Mouse (Mus musculus) layer of hippocampus, adult 8-10 months (tissue): ENCODE data around the gene Pfas. TPM values are rescaled to one million over a fixed set of nuclear protein-coding genes. Genes with fewer than 3 reads are reported as not detected.
A peak's percentile ranks its signal among the peaks of the same experiment; 100 is the strongest.
"Not testable (repeated sequence)": the region's sequence is repeated elsewhere in the genome, so short reads cannot be mapped to it uniquely, and the experiment has no call there.

Experiments
- DNase-seq, 2 experiments: peaks; one replicate each; pipeline ENCODE4 v3.0.0; 2022; ENCODE audit warnings: low spot score in 2 of 2
- total RNA-seq, 4 experiments: library from RNA; stranded (reverse); gene quantifications; 2 replicates each; pipeline ENCODE4 v1.2.4; 2022

Pfas gene
- total RNA-seq, 4 experiments from 2014 or later: 25.8 to 32.2 (median 26.8) TPM

DNA sequence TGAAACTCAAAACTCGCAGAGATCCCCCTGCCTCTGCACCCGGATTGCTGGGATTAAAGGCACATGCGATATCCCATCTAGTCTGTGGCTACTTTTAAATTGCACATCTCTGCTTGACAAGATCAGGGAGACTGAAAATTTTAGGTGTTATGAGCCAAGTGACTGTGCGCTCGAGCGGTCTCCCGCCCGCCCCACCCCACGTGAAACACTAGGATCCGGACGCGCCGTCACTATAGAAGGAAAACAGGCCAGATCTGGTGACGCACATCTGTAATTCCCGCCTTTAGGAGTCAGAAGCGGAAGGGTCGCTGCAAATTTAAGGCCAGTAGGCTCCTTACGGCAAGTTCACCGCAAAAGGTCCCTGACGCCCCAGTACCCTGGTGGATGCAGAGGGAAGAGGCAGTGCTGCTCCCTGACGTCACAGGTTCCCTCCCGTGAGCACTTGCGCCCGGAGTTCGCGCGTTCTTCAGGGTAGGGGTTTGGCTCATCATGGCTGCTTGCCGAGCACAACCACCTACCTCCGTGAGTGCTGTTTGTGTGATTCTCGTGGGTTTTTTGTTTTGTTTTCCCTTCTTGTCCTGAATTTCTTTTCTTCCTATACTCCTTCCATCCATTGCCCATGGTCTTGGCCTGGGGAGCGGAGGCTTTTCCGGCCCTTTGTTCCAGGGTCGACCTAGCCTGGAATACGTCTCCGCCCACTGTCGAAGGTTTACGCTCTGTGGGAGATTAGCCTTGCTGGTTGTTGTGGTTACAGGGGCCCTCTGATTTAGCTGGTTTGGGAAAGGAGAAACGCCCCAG is 7.6 kb upstream of the Pfas start, which contains the start of gene Ctc1:
TSS of gene Ctc1 (plus strand) at position 268 of the 798 bp plus-strand sequence.
- peak; percentile 85 to 87 for DNase-seq

DNA sequence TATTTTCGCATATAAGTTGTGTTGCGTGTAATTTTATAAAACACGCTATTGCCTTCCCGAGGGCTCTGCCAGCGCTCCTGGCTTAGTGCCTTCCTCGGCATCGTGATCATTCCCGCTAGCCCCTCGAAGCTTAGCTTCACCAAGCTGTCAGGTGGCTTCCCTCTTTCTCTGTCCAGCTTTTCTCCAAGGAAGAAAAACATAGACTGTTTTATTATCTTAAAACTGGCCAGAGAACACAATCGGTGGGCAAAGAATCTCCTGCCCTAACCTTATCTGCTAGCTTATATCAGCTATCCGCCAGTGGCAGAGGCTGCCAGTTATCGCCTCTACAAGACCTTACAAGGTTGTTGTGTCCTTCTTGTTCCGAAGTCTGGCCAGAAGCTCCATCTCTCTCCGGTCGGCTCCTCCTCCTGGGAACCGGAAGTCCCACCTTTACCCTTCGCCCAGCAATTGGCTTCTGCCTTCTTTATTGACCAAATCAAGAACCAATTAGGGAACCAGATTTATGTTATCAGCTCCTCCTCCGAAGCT is 3.9 kb upstream of the Pfas start:
- DNase-seq: peak; percentile 87 to 88

DNA sequence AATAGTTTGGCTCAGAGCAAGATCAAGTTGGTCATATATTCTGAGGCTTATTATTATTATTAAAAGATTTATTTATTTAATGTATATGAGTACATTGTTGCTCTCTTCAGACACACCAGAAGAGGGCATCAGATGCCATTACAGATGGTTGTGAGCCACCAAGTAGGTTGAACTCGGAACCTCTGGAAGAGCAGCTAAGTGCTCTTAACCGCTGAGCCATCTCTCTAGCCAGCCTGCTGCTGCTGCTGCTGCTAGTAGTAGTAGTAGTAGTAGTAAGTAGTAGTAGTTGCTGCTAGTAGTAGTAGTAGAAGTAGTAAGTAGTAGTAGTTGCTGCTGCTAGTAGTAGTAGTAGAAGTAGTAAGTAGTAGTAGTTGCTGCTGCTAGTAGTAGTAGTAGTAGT is 3.2 kb upstream of the Pfas start:
- DNase-seq: not testable (repeated sequence)

DNA sequence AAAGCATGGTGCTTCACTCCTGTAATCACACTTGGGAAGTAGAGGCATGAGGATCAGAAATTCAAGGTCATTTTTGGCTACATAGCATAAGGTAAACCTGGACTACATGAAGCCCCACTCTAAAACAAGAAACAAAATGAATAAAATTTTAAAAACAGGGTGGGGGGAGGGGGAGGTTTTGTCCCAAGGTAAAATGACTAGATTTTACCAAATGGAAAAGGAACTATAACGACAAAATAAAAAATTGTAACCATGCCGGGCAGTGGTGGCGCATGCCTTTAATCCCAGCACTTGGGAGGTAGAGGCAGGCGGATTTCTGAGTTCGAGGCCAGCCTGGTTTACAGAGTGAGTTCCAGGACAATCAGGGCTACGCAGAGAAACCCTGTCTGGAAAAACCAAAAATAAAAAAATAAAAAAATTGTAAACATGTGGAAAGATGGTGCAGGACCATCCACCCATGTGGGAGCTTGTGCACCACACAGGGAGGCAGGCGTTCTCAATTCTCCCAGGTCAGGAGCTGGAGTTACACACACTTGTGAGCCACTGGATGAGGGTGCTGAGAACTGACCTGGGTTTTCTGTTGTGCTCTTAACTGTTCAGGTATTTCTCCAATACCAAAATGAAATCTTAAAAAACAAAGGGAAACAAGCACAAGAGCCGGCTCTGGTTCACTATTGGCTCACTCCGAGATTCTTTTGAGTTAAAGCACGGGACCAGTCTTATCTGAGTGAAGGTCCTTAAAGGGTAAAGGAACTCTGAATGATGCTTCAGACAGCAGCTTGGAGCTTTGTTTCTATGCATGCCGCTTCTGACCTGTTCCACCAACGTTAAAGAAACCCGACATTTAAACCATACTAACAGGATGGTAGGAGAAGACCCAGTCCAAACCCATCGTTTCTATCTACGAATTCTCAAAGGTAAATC is 2.4 kb upstream of the Pfas start:
- no peak for DNase-seq

DNA sequence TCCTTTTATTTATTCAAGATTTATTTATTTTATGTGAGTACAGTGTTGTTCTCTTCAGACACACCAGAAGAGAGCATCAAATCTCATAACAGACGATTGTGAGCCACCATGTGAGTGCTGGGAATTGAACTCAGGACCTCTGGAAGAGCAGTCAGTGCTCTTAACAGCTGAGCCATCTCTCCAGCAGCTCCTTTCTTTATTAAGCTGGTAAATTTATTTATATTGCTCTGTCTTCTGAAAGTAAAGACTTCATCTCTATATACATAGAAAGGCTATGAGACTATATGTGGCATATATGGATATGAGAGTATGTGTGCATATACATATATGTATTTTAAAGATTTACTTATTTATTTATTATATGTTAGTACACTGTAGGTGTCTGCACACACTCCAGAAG is 1.2 kb upstream of the Pfas start:
- no peak for DNase-seq

DNA sequence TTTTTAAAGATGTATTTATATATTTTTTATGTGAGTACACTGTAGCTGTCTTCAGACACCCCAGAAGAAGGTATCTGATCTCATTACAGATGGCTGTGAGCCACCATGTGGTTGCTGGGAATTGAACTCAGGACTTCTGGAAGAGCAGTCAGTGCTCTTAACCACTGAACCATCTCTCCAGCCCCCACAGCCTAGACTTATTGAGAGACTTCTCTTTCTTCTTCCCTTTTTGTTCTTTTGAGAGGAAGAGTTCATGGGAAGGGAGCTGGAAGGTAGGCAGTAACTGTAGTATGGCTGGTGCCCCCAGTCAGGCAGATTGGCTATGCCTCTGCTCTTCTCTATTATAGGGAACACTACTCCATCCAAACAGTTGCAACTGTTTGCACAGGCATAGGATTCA is 1.7 kb downstream of the Pfas start:
- not testable (repeated sequence) for DNase-seq

DNA sequence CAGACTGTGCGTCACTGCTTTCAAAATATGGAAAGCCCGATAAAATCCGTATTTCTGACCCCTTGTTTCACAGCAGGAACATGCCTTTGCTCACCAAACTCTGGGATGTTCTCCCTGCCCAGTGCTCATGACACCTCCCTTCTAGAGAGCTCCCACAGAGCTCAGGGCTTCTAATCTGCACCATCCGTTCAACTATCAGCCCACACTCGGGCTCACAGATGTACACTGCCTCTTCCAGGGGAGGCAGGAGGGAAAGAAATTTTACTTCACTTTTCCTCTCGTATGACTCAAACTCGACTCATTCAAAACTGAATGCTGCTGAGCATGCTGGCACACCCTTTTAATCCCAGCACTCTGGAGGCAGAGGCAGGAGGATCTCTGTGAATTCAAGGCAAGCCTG is 3.1 kb downstream of the Pfas start:
- no peak for DNase-seq

DNA sequence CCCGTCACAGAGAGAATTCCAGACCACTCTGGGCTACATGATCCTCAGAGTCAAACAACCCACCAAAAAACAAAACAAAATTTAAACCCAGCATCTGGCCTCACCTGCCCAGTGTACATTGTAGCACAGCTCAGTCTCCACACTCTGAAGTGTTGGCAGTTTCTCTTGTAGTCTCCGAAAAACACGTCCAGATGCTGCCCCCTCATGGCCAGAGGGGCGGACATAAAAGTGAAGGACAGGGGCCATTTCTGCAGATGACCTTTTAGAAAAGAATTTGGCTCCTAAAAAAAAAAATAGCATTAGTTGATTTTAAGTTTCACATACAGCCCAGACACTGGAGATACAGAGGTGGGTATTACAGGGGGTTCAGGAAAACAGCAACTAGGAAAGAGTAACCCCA is 4.7 kb downstream of the Pfas start:
- DNase-seq: no peak

DNA sequence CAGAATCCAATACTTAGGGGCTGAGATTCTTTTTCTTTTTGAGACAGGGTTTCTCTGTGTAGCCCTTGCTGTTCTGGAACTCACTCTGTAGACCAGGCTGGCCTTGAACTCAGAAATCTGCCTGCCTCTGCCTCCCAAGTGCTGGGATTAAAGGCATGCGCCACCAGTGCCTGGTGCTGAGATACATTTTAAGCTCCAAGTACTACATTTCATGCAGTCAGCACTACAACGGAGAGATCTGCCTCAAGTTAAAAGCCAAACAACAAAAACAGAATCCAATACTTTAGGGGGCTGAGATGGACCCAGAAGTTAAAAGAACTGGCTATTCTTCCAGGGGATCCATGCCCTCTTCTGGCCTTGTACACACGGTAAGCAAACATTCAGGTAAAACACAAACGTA is 5.5 kb downstream of the Pfas start:
- not testable (repeated sequence) for DNase-seq

DNA sequence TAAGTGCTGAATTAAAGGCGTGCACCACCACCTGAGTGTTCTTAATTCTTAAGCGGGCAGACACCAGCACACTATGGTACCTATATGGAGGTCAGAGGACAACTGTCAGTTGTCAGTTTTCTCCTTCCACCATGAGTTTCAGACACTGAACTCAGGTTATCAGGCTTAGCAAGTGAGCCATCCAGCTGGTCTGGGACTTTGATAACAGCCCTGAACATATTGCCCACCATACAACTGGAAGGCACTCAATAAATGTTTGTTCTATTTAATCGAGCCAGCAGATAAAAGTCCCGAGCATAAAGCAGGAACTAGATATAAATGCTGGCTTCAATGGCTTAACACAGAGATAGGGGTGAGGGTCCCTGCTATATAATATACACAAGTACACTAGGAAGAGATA is 11.2 kb downstream of the Pfas start:
- DNase-seq: no peak

DNA sequence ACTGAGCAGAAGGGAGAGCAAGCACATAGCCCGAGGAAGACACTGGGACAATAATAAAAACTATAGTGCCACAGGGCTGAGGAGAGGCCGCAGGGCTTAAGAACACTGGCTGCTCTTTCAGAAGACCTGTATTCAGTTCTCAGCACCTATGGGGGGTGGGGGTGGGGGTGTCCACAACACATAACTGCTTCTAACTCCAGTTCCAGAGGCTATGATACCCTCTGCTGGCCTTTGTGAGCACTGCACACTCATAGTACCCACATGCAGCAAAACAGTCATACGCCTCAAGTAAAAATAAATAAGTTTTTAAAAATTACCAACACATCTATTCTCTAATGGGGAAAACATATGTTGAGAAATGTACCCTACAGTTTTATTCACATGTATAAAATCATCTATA is 13.9 kb downstream of the Pfas start:
- no peak for DNase-seq

DNA sequence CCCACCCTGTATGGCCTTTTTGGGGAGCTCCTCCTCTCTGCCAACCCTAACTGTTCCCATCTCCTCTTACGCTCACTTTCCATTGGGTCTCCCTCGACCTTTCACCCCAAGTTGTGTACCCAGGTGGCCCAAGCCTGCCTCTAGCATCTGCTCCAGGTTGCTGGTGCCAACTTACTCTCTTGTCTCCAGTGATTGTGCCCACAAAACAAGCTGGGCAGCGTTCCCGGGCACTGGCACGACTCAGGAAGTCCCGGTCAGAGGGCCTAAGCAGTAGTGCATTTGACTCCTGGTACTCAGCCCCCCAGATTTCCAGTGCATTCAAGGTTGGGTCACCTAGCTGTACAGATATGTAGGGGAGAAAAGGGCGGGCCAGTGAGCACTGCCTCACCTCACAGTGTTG is 15.1 kb downstream of the Pfas start:
- DNase-seq: no peak

DNA sequence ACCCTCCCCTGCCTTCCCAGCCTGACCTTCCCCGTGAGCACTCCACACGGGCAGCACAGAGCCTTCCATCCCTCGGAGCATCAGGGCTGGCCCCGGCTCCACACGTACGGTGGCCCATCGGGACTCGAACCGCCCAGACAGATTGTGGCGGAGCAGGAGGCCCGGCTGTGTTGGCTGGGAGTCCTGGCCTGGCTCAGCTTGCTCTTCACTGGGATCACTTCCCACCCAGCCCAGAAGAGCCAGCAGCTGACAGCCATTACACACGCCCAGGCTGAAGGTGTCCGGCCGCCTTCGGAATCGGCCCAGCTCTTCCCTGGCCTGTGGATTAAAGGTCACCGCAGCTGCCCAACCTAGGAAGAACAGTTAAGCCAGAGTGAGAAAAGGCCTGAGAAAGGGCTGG is 19.9 kb downstream of the Pfas start:
- DNase-seq: no peak

DNA sequence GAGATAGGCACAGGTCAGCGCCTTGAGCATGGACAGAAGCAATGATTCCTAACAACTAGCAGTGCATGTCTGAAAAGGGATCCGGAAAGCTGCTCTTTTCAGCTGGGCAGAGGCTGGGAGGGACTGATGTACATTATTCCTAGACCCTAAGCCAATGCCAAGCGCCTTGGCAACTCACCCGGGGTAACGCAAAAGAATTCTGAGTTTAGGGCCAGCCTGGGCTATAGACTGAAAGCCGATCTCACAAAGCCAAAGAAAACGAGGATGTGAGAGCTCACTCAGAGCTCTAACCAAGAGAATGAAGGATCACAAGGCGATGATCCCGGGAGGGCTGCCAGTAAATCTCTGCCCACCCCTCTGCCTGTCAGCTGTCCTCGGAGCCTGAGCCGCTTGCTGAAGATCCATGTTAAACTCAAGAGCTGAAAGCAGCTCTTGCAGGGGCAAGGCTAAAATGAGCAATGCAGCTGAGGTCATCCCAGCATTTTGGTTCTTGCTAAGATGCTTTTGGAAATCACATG is 20.8 kb downstream of the Pfas start:
- no peak for DNase-seq

DNA sequence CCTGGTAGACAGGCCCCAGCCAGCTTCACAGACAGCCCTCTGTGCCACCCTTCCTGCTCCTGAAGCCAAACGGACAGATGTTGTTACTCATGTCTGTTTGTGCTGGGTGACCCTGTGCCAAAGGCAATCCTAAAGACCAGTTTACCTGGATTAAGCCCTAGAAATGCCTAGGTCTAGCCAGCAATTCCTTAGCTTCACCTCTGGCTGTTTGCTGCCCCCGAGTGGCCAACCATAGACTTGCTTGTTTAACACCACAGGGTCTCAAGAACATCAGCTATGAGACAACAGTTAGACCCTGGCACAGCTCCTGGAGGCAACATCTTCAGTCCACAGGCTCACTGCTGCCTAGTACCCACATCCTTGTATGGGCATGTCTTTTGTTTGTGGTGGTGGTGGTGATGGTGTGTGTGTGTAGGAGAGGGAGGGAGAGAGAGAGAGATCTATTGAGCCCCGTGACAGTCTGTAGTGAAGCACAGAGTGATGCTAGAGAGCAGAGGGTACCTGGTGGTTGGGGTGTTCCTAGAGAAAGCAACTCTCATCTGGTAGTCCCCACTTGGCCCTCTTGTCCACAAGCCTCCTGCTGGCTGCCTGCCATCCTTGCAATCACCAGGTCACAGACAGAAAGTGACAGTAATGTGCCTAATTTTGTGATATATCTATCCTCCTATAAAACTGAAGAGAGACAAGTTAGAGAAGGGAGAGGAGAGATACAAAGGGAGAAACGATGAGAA is 25.5 kb downstream of the Pfas start:
- peak in 1 of 2 experiments; percentile 62 for DNase-seq

DNA sequence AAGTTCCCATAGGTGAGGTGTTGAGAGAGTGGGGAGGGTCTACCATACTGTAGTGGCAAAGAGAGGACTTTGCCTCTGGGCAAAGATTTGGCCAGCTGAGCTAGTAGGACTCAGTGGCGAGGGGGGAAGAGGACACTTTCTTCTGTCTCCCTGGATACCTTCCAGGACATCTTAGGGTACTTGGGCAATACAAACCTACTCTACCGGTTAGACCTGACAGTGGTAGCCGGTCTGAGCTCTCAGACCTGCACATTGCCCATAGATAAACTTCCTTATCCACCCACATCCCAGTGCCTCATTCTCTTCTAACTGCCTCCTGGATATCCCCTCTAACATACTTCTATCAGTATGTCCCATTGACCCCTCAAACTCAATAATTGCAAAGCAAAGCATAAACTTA is 27.3 kb downstream of the Pfas start:
- DNase-seq: no peak

DNA sequence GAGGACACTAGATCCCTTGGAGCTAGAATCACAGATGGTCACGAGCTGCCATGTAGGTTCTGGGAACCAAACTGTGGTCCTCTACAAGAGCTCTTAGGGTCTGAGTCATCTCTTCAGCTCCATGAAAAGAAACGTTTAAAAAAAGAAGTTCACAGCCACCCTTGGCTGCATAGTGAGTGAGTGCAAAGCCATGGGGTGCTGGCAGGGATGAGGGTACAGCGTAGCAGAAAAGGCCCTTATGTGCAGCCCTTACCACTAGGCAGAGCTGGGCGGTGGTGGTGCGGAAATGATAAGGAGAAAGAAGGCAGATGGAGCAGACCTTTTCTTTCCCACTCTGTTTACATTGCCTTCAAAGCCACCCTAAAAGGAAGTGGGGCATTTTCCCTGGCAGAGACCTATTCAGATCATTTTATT is 28.9 kb downstream of the Pfas start:
- no peak for DNase-seq

DNA sequence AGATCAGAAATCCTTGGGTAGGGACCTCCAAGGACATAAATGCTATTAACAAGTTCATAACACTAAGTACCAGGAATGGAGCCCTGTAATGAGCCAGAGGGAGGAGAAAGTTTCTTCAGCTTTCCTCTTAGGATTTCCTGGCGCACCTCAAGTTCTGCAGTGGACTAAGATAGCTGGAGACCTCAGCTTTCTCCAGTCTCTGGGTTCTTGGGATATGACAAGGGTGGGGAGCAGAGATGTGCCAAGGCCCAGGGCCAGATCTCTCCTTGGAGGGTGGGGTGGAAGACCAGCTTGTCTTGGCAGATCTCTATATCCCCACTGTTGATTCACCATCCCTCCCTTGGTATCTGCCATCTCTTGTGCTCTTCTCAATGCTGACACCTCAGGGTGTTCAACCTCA is 32.7 kb downstream of the Pfas start:
- DNase-seq: no peak

DNA sequence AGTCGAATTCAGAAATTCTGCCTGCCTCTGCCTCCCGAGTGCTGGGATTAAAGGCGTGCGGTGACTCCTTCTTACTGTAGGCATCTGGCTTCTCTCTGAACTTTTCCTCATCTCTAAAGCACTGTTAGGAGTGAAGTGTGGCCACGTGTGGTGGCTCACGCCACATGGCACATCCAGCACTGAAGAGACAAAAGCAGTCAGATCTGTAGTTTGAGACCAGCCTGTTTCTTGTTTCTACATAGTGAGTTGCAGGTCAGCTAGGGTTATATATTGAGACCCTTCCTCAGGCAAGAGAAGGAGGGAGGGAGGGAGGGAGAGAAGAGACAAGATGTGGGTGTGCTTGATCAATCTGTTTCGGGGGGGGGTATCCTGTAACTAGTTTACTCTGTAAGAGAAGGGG is 33.2 kb downstream of the Pfas start, which contains the start of gene Rangrf:
TSS of gene Rangrf (minus strand) at position 101 of the 400 bp plus-strand sequence.
- no peak for DNase-seq

DNA sequence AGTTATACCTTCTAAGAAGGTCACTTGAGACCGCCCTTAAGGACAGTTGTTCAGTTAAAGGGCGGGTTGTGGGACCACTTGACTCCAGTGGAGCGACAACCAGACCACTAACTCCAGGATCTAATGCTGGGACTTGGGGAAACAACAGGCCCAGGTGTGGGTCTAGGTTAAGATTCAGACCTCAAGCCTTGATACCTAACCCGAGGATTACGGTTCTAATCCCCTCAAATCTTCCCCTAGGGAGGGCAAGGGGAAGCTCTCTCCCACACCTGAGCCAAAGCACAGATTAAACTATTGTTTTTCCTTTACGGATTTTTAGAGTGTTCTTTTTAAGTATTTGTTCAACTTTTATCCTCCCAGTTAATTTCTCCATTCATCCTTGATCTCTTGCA is 34.2 kb downstream of the Pfas start:
- no peak for DNase-seq
